In genomic region chrX:103026256-103027028, GRCm38 (mm10) we compare ENCODE assay signal across 8 mouse cellular contexts.
A peak's percentile ranks its signal among the peaks of the same experiment; 100 is the strongest.
DNase-seq lines count a peak whose midpoint lies in the region; ATAC-seq and TF ChIP-seq lines count a peak whose summit lies in the region.

No protein-coding gene starts in this region.

- peaks cover 5% of the 10 kb centered on the region; the same call in 1 of the 2 replicates for H3K27me3 ChIP-seq in heart, embryonic 11.5 days (ENCODE audit: control insufficient read depth, insufficient read depth, low read length)
- no peaks in the 10 kb centered on the region for H3K27me3 ChIP-seq in testis, adult 2 months (ENCODE audit: control insufficient read depth, insufficient read depth, low read length)

- H3K4me3 ChIP-seq in heart, embryonic 11.5 days (ENCODE audit: low read depth, low read length): peak overlapping the region; percentile 46
- peak overlapping the region; percentile 57 for H3K4me3 ChIP-seq in testis, adult 2 months (ENCODE audit: control insufficient read depth, low read depth, low read length)

- 0 out of 2 replicates have a peak overlapping the region, but pooled peaks have one; percentile 43 for H3K9ac ChIP-seq in heart, embryonic 11.5 days (ENCODE audit: low read depth, low read length)

- H3K9me3 ChIP-seq in heart, embryonic 11.5 days (replicated peaks; ENCODE audit: control insufficient read depth, low read length): no peaks in the 10 kb centered on the region

- H3K27ac ChIP-seq in heart, embryonic 11.5 days (ENCODE audit: low read depth, low read length): peak overlapping the region; percentile 54; the same call in 1 of the 2 replicates
- H3K27ac ChIP-seq in testis, adult 2 months (ENCODE audit: control insufficient read depth, insufficient read depth, low read depth, low read length): no peak overlapping the region

- peak; percentile 17 to 58 for DNase-seq in urinary bladder, postnatal 4 days (ENCODE audit: low spot score in 2 of 2)
- no peak for DNase-seq in urinary bladder, postnatal 36 days (ENCODE audit: low spot score in 2 of 2)
- peak; percentile 56 for DNase-seq in kidney, postnatal 10 days
- DNase-seq in lung, postnatal 36 days: peak; percentile 7
- DNase-seq in thymus, adult 18-20 months: no peak
- no peak for DNase-seq in thymus, postnatal 14 days

- H3K4me2 ChIP-seq in heart, embryonic 11.5 days: peak overlapping the region; percentile 57

- no peaks in the 10 kb centered on the region for H3K4me1 ChIP-seq in heart, embryonic 11.5 days (ENCODE audit: control insufficient read depth, insufficient read depth, low read length)
- H3K4me1 ChIP-seq in testis, adult 2 months (ENCODE audit: control insufficient read depth, insufficient read depth, low read length): no peaks in the 10 kb centered on the region

- no peak for ATAC-seq in heart, embryonic 11.5 days (replicated peaks; ENCODE audit: insufficient number of reproducible peaks, low FRiP score, low TSS enrichment)

- no peak for TF ChIP-seq CTCF in testis, adult 2 months (IDR thresholded peaks at IDR 0.05; ENCODE audit: control insufficient read depth, insufficient read depth, insufficient replicate concordance, low read depth, low read length)

- H3K36me3 ChIP-seq in heart, embryonic 11.5 days (ENCODE audit: control insufficient read depth, insufficient read depth, low read length): no peaks in the 10 kb centered on the region
- H3K36me3 ChIP-seq in testis, adult 2 months (ENCODE audit: control insufficient read depth, insufficient read depth, low read length): no peaks in the 10 kb centered on the region

- TF ChIP-seq POLR2A in testis, adult 2 months (IDR thresholded peaks at IDR 0.05; ENCODE audit: control insufficient read depth, low read depth, low read length): no peak

- WGBS in heart, embryonic 11.5 days (ENCODE audit: insufficient replicate concordance): 17% methylated on average over 20 of the region's 22 CpGs

Comparison
In these comparisons a context has a peak if more than half of its experiments do, and no peak if none do; other contexts are left out.
1. DNase-seq: peak in urinary bladder, postnatal 4 days (2 of 2), kidney, postnatal 10 days (single experiment) and lung, postnatal 36 days (single experiment); none in urinary bladder, postnatal 36 days (0 of 2), thymus, adult 18-20 months (0 of 2) and thymus, postnatal 14 days (single experiment).